Mouse (Mus musculus): ENCODE results near the gene Tecta. TPM values are rescaled to one million over a fixed set of nuclear protein-coding genes. Genes with fewer than 3 reads are reported as not detected.
A peak's percentile ranks its signal among the peaks of the same experiment; 100 is the strongest.

Gene Tecta
- polyA plus RNA-seq, 1 experiment from 2014 or later, result 0.05 TPM

DNA sequence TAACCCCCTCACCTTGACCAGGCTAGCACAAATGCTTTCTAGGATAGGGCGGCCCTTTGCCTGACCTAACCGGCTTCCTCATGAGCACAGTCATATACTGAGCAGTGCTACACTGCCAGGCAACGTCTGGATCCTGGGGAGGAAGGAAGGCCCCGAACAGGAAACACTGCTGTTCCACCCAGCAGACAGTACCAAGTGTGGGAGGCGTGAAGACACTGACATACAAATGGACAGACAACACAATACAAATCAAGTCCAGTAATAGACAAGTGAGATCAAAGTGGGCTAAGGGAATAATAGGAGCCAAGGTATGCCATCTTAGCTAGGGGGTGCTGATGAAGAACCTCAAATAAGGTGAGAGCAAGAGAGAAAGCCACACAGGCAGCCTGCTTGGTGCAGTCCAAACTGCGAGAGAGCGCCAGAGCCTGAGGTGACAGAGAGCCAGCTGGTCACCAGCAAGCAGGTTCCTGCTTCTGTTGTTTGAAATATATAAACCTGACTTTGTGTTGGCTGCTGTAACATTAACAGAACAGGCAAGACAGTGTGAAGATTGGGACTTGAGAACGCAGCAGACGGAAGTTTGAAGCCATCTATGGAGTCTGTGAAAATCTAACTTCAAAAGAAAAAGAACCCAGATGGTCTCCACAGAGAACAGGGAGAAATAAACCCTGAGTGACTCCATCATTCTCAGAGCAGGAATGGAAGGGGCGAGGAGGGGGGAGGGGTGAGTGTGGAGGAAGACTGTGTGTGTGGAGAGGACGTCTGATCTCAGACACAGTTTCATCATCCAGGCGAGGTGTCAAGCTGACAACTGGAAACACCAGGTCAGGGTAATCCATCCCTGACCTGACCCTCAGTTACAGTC is 28.6 kb upstream of the Tecta start:
- peak; percentile 36 for DNase-seq
- Histone ChIP-seq H3K4me2 (no peak overlapping the region), H3K36me3 (ENCODE audit: insufficient read depth) (peaks cover 34% of the 10 kb centered on the region), H3K4me3 (ENCODE audit: low read depth, low read length) (no peak overlapping the region), H3K27ac (ENCODE audit: low read depth) (no peak overlapping the region), H3K9me3 (ENCODE audit: low read depth, low read length) (no peaks in the 10 kb centered on the region), H3K27me3 (ENCODE audit: insufficient read depth, low read length) (no peaks in the 10 kb centered on the region), H3K4me1 (ENCODE audit: insufficient read depth) (no peaks in the 10 kb centered on the region), H3K9ac (no peak overlapping the region)
- WGBS, result 45% methylated on average over 12 of the region's 12 CpGs
- no peak for TF ChIP-seq CTCF (IDR thresholded peaks at IDR 0.05; ENCODE audit: low read depth)
- ATAC-seq (ENCODE audit: insufficient read depth), result peak; percentile 49; the same call in 1 of the 2 replicates

GRCm38 (mm10) chr9:42426661-42427358 is 27.1 kb upstream of the Tecta start:
- whole genome bisulfite sequencing, result 47% methylated on average over 10 of the region's 10 CpGs
- Histone ChIP-seq H3K9ac (no peak overlapping the region), H3K27me3 (ENCODE audit: insufficient read depth, low read length) (no peaks in the 10 kb centered on the region), H3K27ac (ENCODE audit: low read depth) (no peak overlapping the region), H3K4me2 (no peak overlapping the region), H3K4me3 (ENCODE audit: low read depth, low read length) (no peak overlapping the region), H3K36me3 (ENCODE audit: insufficient read depth) (peaks cover 36% of the 10 kb centered on the region), H3K9me3 (ENCODE audit: low read depth, low read length) (no peaks in the 10 kb centered on the region), H3K4me1 (ENCODE audit: insufficient read depth) (no peaks in the 10 kb centered on the region)
- DNase-seq, result peak; percentile 16
- ATAC-seq (ENCODE audit: insufficient read depth), result no peak
- no peak for TF ChIP-seq CTCF (IDR thresholded peaks at IDR 0.05; ENCODE audit: low read depth)

DNA sequence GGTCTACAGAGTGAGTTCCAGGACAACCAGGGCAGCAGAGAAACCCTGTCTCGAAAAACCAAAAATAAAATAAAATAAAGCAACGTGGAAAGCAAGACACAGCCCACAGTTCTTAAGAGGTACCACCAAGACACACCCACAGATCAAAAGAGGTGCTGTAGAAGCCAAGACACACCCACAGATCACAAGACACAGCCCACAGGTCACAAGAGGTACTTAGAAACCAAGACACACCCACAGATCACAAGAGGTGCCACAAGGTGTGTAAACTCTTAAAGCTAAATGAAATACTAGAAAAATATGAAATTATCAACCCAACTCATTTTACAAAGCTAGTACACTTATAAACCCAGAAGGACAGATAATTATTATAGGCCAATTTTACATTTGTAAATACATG is 23.9 kb upstream of the Tecta start:
- DNase-seq (no peak), ATAC-seq (ENCODE audit: insufficient read depth) (no peak)
- peaks cover 24% of the 10 kb centered on the region; the same call in 1 of the 2 replicates for H3K36me3 ChIP-seq (ENCODE audit: insufficient read depth)
- H3K27ac ChIP-seq (ENCODE audit: low read depth), result no peak overlapping the region
- no peaks in the 10 kb centered on the region for H3K27me3 ChIP-seq (ENCODE audit: insufficient read depth, low read length)
- no peak overlapping the region for H3K4me2 ChIP-seq
- no peak overlapping the region for H3K4me3 ChIP-seq (ENCODE audit: low read depth, low read length)
- 83% methylated on average over 2 of the region's 2 CpGs for WGBS
- no peak overlapping the region for H3K9ac ChIP-seq
- H3K9me3 ChIP-seq (ENCODE audit: low read depth, low read length), result no peaks in the 10 kb centered on the region
- no peak for TF ChIP-seq CTCF (IDR thresholded peaks at IDR 0.05; ENCODE audit: low read depth)
- no peaks in the 10 kb centered on the region for H3K4me1 ChIP-seq (ENCODE audit: insufficient read depth)

- H3K4me1 ChIP-seq (ENCODE audit: insufficient read depth), result no peaks in the 10 kb centered on the region
- no peak for TF ChIP-seq CTCF (IDR thresholded peaks at IDR 0.05; ENCODE audit: low read depth)
- H3K27me3 ChIP-seq (ENCODE audit: insufficient read depth, low read length), result no peaks in the 10 kb centered on the region
- no peak for ATAC-seq (ENCODE audit: insufficient read depth)
- H3K4me3 ChIP-seq (ENCODE audit: low read depth, low read length), result no peak overlapping the region
- peaks cover 25% of the 10 kb centered on the region; the same call in 1 of the 2 replicates for H3K36me3 ChIP-seq (ENCODE audit: insufficient read depth)
- H3K9ac ChIP-seq, result no peak overlapping the region
- H3K27ac ChIP-seq (ENCODE audit: low read depth), result no peak overlapping the region
- no peaks in the 10 kb centered on the region for H3K9me3 ChIP-seq (ENCODE audit: low read depth, low read length)
- 60% methylated on average over 2 of the region's 2 CpGs for WGBS
- no peak for DNase-seq
- no peak overlapping the region for H3K4me2 ChIP-seq
These were observed 20.0 kb upstream of the Tecta start for GRCm38 (mm10) chr9:42419687-42420086.

GRCm38 (mm10) chr9:42418786-42419185 is 19.1 kb upstream of the Tecta start:
- H3K27me3 ChIP-seq (ENCODE audit: insufficient read depth, low read length), result no peaks in the 10 kb centered on the region
- H3K9ac ChIP-seq, result no peak overlapping the region
- H3K36me3 ChIP-seq (ENCODE audit: insufficient read depth), result peaks cover 25% of the 10 kb centered on the region; the same call in 1 of the 2 replicates
- no peak overlapping the region for H3K27ac ChIP-seq (ENCODE audit: low read depth)
- no peaks in the 10 kb centered on the region for H3K9me3 ChIP-seq (ENCODE audit: low read depth, low read length)
- TF ChIP-seq CTCF (IDR thresholded peaks at IDR 0.05; ENCODE audit: low read depth), result no peak
- ATAC-seq (ENCODE audit: insufficient read depth) (no peak), DNase-seq (no peak)
- 91% methylated on average over 5 of the region's 5 CpGs for WGBS
- H3K4me2 ChIP-seq, result no peak overlapping the region
- no peak overlapping the region for H3K4me3 ChIP-seq (ENCODE audit: low read depth, low read length)
- no peaks in the 10 kb centered on the region for H3K4me1 ChIP-seq (ENCODE audit: insufficient read depth)

GRCm38 (mm10) chr9:42417352-42417952 is 17.7 kb upstream of the Tecta start:
- ATAC-seq (ENCODE audit: insufficient read depth) (no peak), DNase-seq (no peak)
- TF ChIP-seq CTCF (IDR thresholded peaks at IDR 0.05; ENCODE audit: low read depth), result no peak
- 80% methylated on average over 12 of the region's 12 CpGs for WGBS
- no peaks in the 10 kb centered on the region for H3K4me1 ChIP-seq (ENCODE audit: insufficient read depth)
- H3K36me3 ChIP-seq (ENCODE audit: insufficient read depth), result peaks cover 18% of the 10 kb centered on the region; the same call in 1 of the 2 replicates
- no peak overlapping the region for H3K4me3 ChIP-seq (ENCODE audit: low read depth, low read length)
- no peaks in the 10 kb centered on the region for H3K9me3 ChIP-seq (ENCODE audit: low read depth, low read length)
- H3K9ac ChIP-seq, result no peak overlapping the region
- H3K27ac ChIP-seq (ENCODE audit: low read depth), result no peak overlapping the region
- no peaks in the 10 kb centered on the region for H3K27me3 ChIP-seq (ENCODE audit: insufficient read depth, low read length)
- no peak overlapping the region for H3K4me2 ChIP-seq

GRCm38 (mm10) chr9:42415184-42415583 is 15.5 kb upstream of the Tecta start:
- ATAC-seq (ENCODE audit: insufficient read depth), result no peak

More at GRCm38 (mm10) chr9:42415184-42415583, 15.5 kb upstream of the Tecta start:
- H3K4me2 ChIP-seq, result no peak overlapping the region
- no peak overlapping the region for H3K9ac ChIP-seq
- no peak for TF ChIP-seq CTCF (IDR thresholded peaks at IDR 0.05; ENCODE audit: low read depth)
- peaks cover 7% of the 10 kb centered on the region; the same call in 1 of the 2 replicates for H3K36me3 ChIP-seq (ENCODE audit: insufficient read depth)
- H3K4me1 ChIP-seq (ENCODE audit: insufficient read depth), result no peaks in the 10 kb centered on the region
- no peaks in the 10 kb centered on the region for H3K27me3 ChIP-seq (ENCODE audit: insufficient read depth, low read length)
- H3K9me3 ChIP-seq (ENCODE audit: low read depth, low read length), result no peaks in the 10 kb centered on the region
- WGBS, result 30% methylated on average over 1 of the region's 1 CpGs
- no peak overlapping the region for H3K4me3 ChIP-seq (ENCODE audit: low read depth, low read length)
- H3K27ac ChIP-seq (ENCODE audit: low read depth), result no peak overlapping the region
- DNase-seq, result no peak

Data from lung, embryonic 14.5 days (tissue).